Mouse (Mus musculus) C3H10T1/2 (cell line): ENCODE data around the gene Prap1. TPM values are rescaled to one million over a fixed set of nuclear protein-coding genes. Genes with fewer than 3 reads are reported as not detected.

ENCODE experiments used
- polyA plus RNA-seq, 2 experiments: library from polyadenylated mRNA; unstranded; fragments of >200 nt; fragmentation: generic; extraction: Trizol; gene quantifications; one replicate each; pipeline ENCODE4 v1.2.1; 2012; ENCODE audit warnings: missing spikeins in 2 of 2

Gene Prap1
- polyA plus RNA-seq = not detected

GRCm38 (mm10) chr7:140092924-140093528 is at the start of gene Prap1:
TSS of gene Prap1 (plus strand) at chr7:140093395.

GRCm38 (mm10) chr7:140048361-140049114 is 44.7 kb upstream of the Prap1 start, which contains the start of gene Msx3:
TSS of gene Msx3 (minus strand) at chr7:140049089.

GRCm38 (mm10) chr7:140082242-140082678 is 10.9 kb upstream of the Prap1 start, which contains the start of gene Caly:
TSS of gene Caly (minus strand) at chr7:140082548.

GRCm38 (mm10) chr7:140101993-140102860 is 9.0 kb downstream of the Prap1 start, which contains the start of gene Fuom:
TSS of gene Fuom (minus strand) at chr7:140102441.

GRCm38 (mm10) chr7:140115583-140116328 is 22.6 kb downstream of the Prap1 start, which contains the start of gene Paox:
TSS of gene Paox (plus strand) at chr7:140115799.

GRCm38 (mm10) chr7:140116329-140117054 is 23.3 kb downstream of the Prap1 start, which contains the start of gene Echs1:
TSS of gene Echs1 (minus strand) at chr7:140116476.

GRCm38 (mm10) chr7:140137135-140138020 is 44.2 kb downstream of the Prap1 start, which contains the start of gene Mtg1:
TSS of gene Mtg1 (plus strand) at chr7:140137564.

Other genes starting within 250 kb of the Prap1 start
- under 1 TPM in 1 of 2 experiments, not detected in 1; 0.11 TPM for gene Kndc1, start 198.7 kb upstream of the Prap1 start, polyA plus RNA-seq
- gene Utf1, start 149.6 kb upstream of the Prap1 start, polyA plus RNA-seq = not detected
- gene 6430531B16Rik, start 114.6 kb upstream of the Prap1 start, polyA plus RNA-seq = under 1 TPM; 0.02 to 0.17 TPM
- gene Adam8, start 100.8 kb upstream of the Prap1 start, polyA plus RNA-seq = 1 to 10 TPM in 1 of 2 experiments, under 1 TPM in 1; 0.67 to 1.6 TPM
- 10 to 100 TPM; 29.3 to 41.1 TPM for gene Zfp511, start 57.0 kb upstream of the Prap1 start, polyA plus RNA-seq
- 10 to 100 TPM; 21.3 to 28.3 TPM for gene Tubgcp2, start 56.7 kb upstream of the Prap1 start, polyA plus RNA-seq
- gene Msx3, start 44.3 kb upstream of the Prap1 start, polyA plus RNA-seq = not detected
- gene Caly, start 10.8 kb upstream of the Prap1 start, polyA plus RNA-seq = not detected
- gene Fuom, start 9.0 kb downstream of the Prap1 start, polyA plus RNA-seq = 1 to 10 TPM in 1 of 2 experiments, under 1 TPM in 1; 0.11 to 1.5 TPM
- 10 to 100 TPM; 12.0 to 15.9 TPM for gene Paox, start 22.4 kb downstream of the Prap1 start, polyA plus RNA-seq
- 10 to 100 TPM; 29.4 to 89.8 TPM for gene Echs1, start 23.1 kb downstream of the Prap1 start, polyA plus RNA-seq
- gene Mtg1, start 44.2 kb downstream of the Prap1 start, polyA plus RNA-seq = 10 to 100 TPM in 1 of 2 experiments, 1 to 10 TPM in 1; 9.2 to 11.8 TPM
- not detected for gene Sprn, start 61.5 kb downstream of the Prap1 start, polyA plus RNA-seq
- not detected for gene Olfr522, start 71.4 kb downstream of the Prap1 start, polyA plus RNA-seq
- not detected for gene Olfr523, start 79.8 kb downstream of the Prap1 start, polyA plus RNA-seq
- not detected for gene Olfr524, start 112.6 kb downstream of the Prap1 start, polyA plus RNA-seq
- gene Cd163l1, start 124.9 kb downstream of the Prap1 start, polyA plus RNA-seq = not detected
- not detected for gene 5830411N06Rik, start 153.9 kb downstream of the Prap1 start, polyA plus RNA-seq
- gene Olfr525, start 227.5 kb downstream of the Prap1 start, polyA plus RNA-seq = not detected
- gene Olfr527, start 240.6 kb downstream of the Prap1 start, polyA plus RNA-seq = not detected